Mouse (Mus musculus) limb, embryonic 13.5 days (tissue): ENCODE data around the gene Copb1. TPM values are rescaled to one million over a fixed set of nuclear protein-coding genes. Genes with fewer than 3 reads are reported as not detected.
"Not testable (repeated sequence)": the region's sequence is repeated elsewhere in the genome, so short reads cannot be mapped to it uniquely, and the experiment has no call there.

ENCODE experiments used
- ATAC-seq: fragments of 200-750 bp; cut with Nextera tagmentation; 2 replicates; pipeline ENCODE4 v1.8.0; 2017; ENCODE audit warnings: low read depth, moderate number of reproducible peaks, moderate TSS enrichment; ENCODE audit not compliant: low FRiP score
- H3K27ac ChIP-seq: fragments of 300-500 bp; sonication (generic); 2 replicates; pipeline ENCODE4 v1.5.1; 2015; ENCODE audit warnings: inconsistent platforms, mild to moderate bottlenecking, moderate library complexity
- H3K27me3 ChIP-seq: fragments of 300-500 bp; sonication (generic); 2 replicates; pipeline ENCODE4 v1.6.1; 2015; ENCODE audit warnings: mild to moderate bottlenecking, inconsistent platforms
- H3K36me3 ChIP-seq: fragments of 300-500 bp; sonication (generic); 2 replicates; pipeline ENCODE4 v1.6.1; 2015; ENCODE audit warnings: inconsistent platforms, mild to moderate bottlenecking, moderate library complexity
- H3K4me1 ChIP-seq: fragments of 300-500 bp; sonication (generic); 2 replicates; pipeline ENCODE4 v1.6.1; 2015; ENCODE audit warnings: inconsistent platforms
- H3K4me2 ChIP-seq: fragments of 300-500 bp; sonication (generic); replicated peaks from 2 replicates; pipeline ENCODE4 v1.6.1; 2015; ENCODE audit warnings: inconsistent platforms, mild to moderate bottlenecking, moderate library complexity
- H3K4me3 ChIP-seq: fragments of 300-500 bp; sonication (generic); 2 replicates; pipeline ENCODE4 v1.5.1; 2015; ENCODE audit warnings: moderate library complexity, mild to moderate bottlenecking, inconsistent platforms
- H3K9ac ChIP-seq: fragments of 300-500 bp; sonication (generic); 2 replicates; pipeline ENCODE4 v1.6.1; 2015; ENCODE audit warnings: mild to moderate bottlenecking, inconsistent platforms
- H3K9me3 ChIP-seq: fragments of 300-500 bp; sonication (generic); 2 replicates; pipeline ENCODE4 v1.6.1; 2016; ENCODE audit warnings: inconsistent platforms
- WGBS: fragments of 180-500 bp; shearing (Covaris S2); methylation state at CpG from one replicate; pipeline ENCODE4 v1.1.7; 2015; 5-methylcytosine and 5-hydroxymethylcytosine counted together
- polyA plus RNA-seq: library from polyadenylated mRNA; unstranded; fragments of >200 nt; fragmentation: Nextera tagmentation; extraction: Ambion mirVana; gene quantifications from 2 replicates; pipeline ENCODE4 v1.2.1, GENCODE M21; 2015

Gene Copb1
- polyA plus RNA-seq, 1 experiment from 2014 or later: 143 TPM

DNA sequence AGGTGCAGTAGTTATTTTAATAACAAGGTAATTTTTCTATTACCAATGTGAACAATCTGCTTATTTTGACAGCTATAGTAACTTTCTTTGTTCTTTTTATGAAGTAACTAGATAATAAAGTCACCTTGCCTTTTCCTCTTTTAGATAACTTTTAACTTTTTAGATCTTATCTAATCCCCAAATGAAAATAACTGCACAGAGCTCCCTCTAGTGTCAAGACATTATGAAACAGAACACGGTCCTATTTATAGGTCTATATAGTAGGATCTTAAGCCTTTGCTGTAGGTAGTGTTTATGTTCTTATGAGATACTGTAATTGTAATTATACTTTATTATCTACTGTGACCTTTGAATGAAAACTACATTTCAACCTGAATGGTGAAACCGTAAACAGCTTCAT is 41.0 kb downstream of the Copb1 start:
- Histone ChIP-seq H3K9me3 (no peaks in the 10 kb centered on the region), H3K27me3 (no peaks in the 10 kb centered on the region), H3K4me1 (no peaks in the 10 kb centered on the region), H3K36me3 (peaks cover 58% of the 10 kb centered on the region), H3K9ac (no peak overlapping the region), H3K4me2 (no peak overlapping the region), H3K27ac (no peak overlapping the region), H3K4me3 (no peak overlapping the region)
- ATAC-seq: no peak
- WGBS: 52% methylated on average over 2 of the region's 2 CpGs

GRCm38 (mm10) chr7:114210618-114211017 is 43.9 kb downstream of the Copb1 start:
- Histone ChIP-seq H3K4me3 (no peak overlapping the region), H3K27me3 (no peaks in the 10 kb centered on the region), H3K4me2 (no peak overlapping the region), H3K9me3 (no peaks in the 10 kb centered on the region), H3K27ac (no peak overlapping the region), H3K9ac (no peak overlapping the region), H3K4me1 (no peaks in the 10 kb centered on the region), H3K36me3 (peaks cover 38% of the 10 kb centered on the region)
- WGBS: 82% methylated on average over 3 of the region's 3 CpGs
- no peak for ATAC-seq

DNA sequence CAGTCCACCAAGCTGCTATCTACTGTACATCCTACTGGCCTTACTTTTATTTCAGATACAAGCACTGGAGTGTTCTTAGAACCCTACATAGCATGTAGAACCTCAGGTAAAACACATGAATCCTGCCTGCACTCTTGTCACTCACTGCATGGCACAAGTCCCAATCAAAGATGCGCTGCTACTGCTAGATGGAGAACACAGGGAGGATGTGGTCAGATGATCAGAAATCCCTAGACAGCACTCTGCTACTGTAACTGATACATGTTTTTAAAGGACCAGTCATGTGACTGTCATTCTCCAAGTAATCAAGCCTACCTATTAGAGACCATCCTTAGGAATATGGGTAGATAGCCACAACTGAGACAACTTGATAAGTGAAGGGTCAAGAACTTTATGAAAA is 44.7 kb downstream of the Copb1 start:
- Histone ChIP-seq H3K4me2 (no peak overlapping the region), H3K27me3 (no peaks in the 10 kb centered on the region), H3K4me1 (no peaks in the 10 kb centered on the region), H3K9ac (no peak overlapping the region), H3K27ac (no peak overlapping the region), H3K4me3 (no peak overlapping the region), H3K36me3 (peaks cover 33% of the 10 kb centered on the region), H3K9me3 (no peaks in the 10 kb centered on the region)
- ATAC-seq: no peak
- 100% methylated on average over 1 of the region's 1 CpGs for WGBS

GRCm38 (mm10) chr7:114203491-114204359 is 50.8 kb downstream of the Copb1 start:
- ATAC-seq: no peak
- no peaks in the 10 kb centered on the region for H3K9me3 ChIP-seq
- no peak overlapping the region for H3K27ac ChIP-seq
- no peak overlapping the region for H3K9ac ChIP-seq
- 0 out of 2 replicates have a peak, but pooled peaks cover 4% of the 10 kb centered on the region for H3K4me1 ChIP-seq
- H3K4me2 ChIP-seq: no peak overlapping the region
- no peak overlapping the region for H3K4me3 ChIP-seq
- H3K36me3 ChIP-seq: peaks cover 2% of the 10 kb centered on the region; the same call in 1 of the 2 replicates
- 45% methylated on average over 9 of the region's 9 CpGs for WGBS
- H3K27me3 ChIP-seq: no peaks in the 10 kb centered on the region

GRCm38 (mm10) chr7:114202972-114203404 is 51.5 kb downstream of the Copb1 start:
- ATAC-seq: no peak
- WGBS: 84% methylated on average over 5 of the region's 5 CpGs
- H3K4me2 ChIP-seq: no peak overlapping the region
- H3K4me1 ChIP-seq: 0 out of 2 replicates have a peak, but pooled peaks cover 4% of the 10 kb centered on the region
- no peak overlapping the region for H3K4me3 ChIP-seq
- H3K27ac ChIP-seq: no peak overlapping the region
- H3K9me3 ChIP-seq: no peaks in the 10 kb centered on the region
- no peaks in the 10 kb centered on the region for H3K36me3 ChIP-seq
- no peaks in the 10 kb centered on the region for H3K27me3 ChIP-seq
- no peak overlapping the region for H3K9ac ChIP-seq

DNA sequence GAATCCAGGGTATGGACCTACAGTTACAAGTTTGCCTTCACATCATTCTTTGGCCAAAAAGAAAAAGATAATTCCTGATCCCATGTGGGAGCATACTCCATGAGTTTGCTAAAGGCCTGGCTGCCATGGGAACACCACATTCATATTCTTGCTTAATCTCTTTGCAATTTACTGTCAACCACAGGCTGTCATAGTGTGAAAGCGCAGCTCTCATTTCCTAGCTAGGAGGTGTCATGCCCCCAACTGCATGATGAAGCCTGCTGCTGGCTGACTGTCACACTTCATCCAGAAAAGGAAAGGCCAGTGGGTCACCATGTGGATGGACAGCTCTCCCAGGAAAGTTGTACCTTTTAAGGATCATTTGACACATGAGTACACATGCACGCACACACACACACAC is 53.9 kb downstream of the Copb1 start:
- 0 out of 2 replicates have a peak, but pooled peaks cover 4% of the 10 kb centered on the region for H3K4me1 ChIP-seq
- 79% methylated on average over 2 of the region's 2 CpGs for WGBS

GRCm38 (mm10) chr7:114199428-114200110 is 54.9 kb downstream of the Copb1 start:
- no peaks in the 10 kb centered on the region for H3K27me3 ChIP-seq
- H3K4me3 ChIP-seq: no peak overlapping the region
- H3K4me2 ChIP-seq: no peak overlapping the region
- WGBS: 60% methylated on average over 3 of the region's 3 CpGs
- no peak for ATAC-seq
- H3K4me1 ChIP-seq: 0 out of 2 replicates have a peak, but pooled peaks cover 4% of the 10 kb centered on the region
- no peaks in the 10 kb centered on the region for H3K9me3 ChIP-seq
- no peaks in the 10 kb centered on the region for H3K36me3 ChIP-seq
- H3K27ac ChIP-seq: no peak overlapping the region
- H3K9ac ChIP-seq: no peak overlapping the region

More for the DNA sequence above, 53.9 kb downstream of the Copb1 start:
- Histone ChIP-seq H3K27me3 (no peaks in the 10 kb centered on the region), H3K36me3 (no peaks in the 10 kb centered on the region), H3K4me2 (no peak overlapping the region), H3K9me3 (no peaks in the 10 kb centered on the region), H3K4me3 (no peak overlapping the region), H3K9ac (no peak overlapping the region), H3K27ac (no peak overlapping the region)
- no peak for ATAC-seq

DNA sequence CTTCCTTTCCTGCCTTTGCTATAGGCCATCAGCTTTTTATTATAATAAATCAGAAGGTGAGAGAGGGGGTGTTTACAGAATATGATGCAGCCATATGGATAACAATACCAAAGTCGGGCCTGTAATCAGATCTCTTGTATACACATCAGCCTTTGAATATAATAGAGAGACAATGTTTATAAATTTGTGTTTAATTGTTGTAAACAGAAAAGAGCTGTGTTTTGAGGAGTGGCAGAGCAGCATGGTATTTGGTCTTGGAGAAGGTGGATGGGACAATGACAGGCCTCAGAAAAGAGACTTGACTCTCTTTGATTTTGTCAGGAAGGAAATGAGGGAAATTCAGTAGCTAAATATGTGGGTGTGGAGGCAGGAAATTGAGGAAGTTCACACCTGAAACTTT is 56.3 kb downstream of the Copb1 start:
- ATAC-seq: no peak
- H3K9ac ChIP-seq: no peak overlapping the region
- H3K4me3 ChIP-seq: no peak overlapping the region
- no peaks in the 10 kb centered on the region for H3K27me3 ChIP-seq
- H3K27ac ChIP-seq: no peak overlapping the region
- H3K9me3 ChIP-seq: no peaks in the 10 kb centered on the region
- no peaks in the 10 kb centered on the region for H3K36me3 ChIP-seq
- no peak overlapping the region for H3K4me2 ChIP-seq
- 0 out of 2 replicates have a peak, but pooled peaks cover under 1% of the 10 kb centered on the region for H3K4me1 ChIP-seq
- WGBS: 84% methylated on average over 1 of the region's 1 CpGs

- H3K9me3 ChIP-seq, H3K9ac ChIP-seq, H3K4me1 ChIP-seq, H3K4me3 ChIP-seq, H3K27me3 ChIP-seq, ATAC-seq, H3K27ac ChIP-seq, H3K36me3 ChIP-seq, H3K4me2 ChIP-seq: not testable (repeated sequence)
- 84% methylated on average over 2 of the region's 2 CpGs for WGBS
Observed at GRCm38 (mm10) chr7:114196588-114196987, 57.9 kb downstream of the Copb1 start.

GRCm38 (mm10) chr7:114194788-114195187 is 59.7 kb downstream of the Copb1 start:
- not testable (repeated sequence) for H3K4me3 ChIP-seq, ATAC-seq, H3K4me2 ChIP-seq, H3K36me3 ChIP-seq, H3K9ac ChIP-seq, H3K27ac ChIP-seq, H3K27me3 ChIP-seq, H3K4me1 ChIP-seq, H3K9me3 ChIP-seq
- WGBS: 86% methylated on average over 2 of the region's 2 CpGs

DNA sequence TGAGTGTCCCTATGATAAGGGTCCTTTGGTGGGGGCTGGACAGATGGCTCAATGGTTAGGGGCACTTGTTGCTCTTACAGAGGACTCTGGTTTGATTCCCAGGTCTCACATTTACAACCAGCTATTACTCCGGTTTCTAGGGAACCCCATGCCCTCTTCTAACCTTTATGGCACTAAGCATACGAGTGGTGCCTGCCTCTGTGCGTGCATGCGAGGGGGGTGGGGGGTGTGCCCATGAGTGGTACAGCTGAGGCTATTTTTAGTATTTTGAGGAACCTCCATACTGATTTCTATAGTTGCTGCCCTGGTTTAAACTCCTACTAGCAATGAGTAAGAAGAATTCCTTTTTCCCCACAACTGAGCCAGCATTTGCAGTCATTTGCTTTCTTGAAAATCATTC is 60.3 kb downstream of the Copb1 start:
- no peak overlapping the region for H3K4me2 ChIP-seq
- no peaks in the 10 kb centered on the region for H3K9me3 ChIP-seq
- no peak overlapping the region for H3K4me3 ChIP-seq
- no peak overlapping the region for H3K27ac ChIP-seq
- no peak overlapping the region for H3K9ac ChIP-seq
- H3K27me3 ChIP-seq: no peaks in the 10 kb centered on the region
- WGBS: 60% methylated on average over 4 of the region's 4 CpGs
- ATAC-seq: no peak
- no peaks in the 10 kb centered on the region for H3K36me3 ChIP-seq
- H3K4me1 ChIP-seq: no peaks in the 10 kb centered on the region

- H3K9me3 ChIP-seq: no peaks in the 10 kb centered on the region
- H3K27me3 ChIP-seq: no peaks in the 10 kb centered on the region
- no peak overlapping the region for H3K4me2 ChIP-seq
- H3K27ac ChIP-seq: no peak overlapping the region
- no peak for ATAC-seq
- no peaks in the 10 kb centered on the region for H3K4me1 ChIP-seq
- WGBS: 79% methylated on average over 6 of the region's 6 CpGs
- no peaks in the 10 kb centered on the region for H3K36me3 ChIP-seq
- no peak overlapping the region for H3K4me3 ChIP-seq
- H3K9ac ChIP-seq: no peak overlapping the region
Observed at GRCm38 (mm10) chr7:114193284-114194067, 61.0 kb downstream of the Copb1 start.
